Mouse (Mus musculus): ENCODE results near the gene Tppp3.

GRCm38 (mm10) chr8:105484392-105484791 is 13.1 kb upstream of the Tppp3 start:
- no peak for TF ChIP-seq POLR2A (IDR thresholded peaks at IDR 0.05; ENCODE audit: low read depth, low read length)
- TF ChIP-seq CTCF (IDR thresholded peaks at IDR 0.05; ENCODE audit: extremely low read depth, insufficient read length, insufficient replicate concordance, low read depth, low read length) = peak; percentile 38; the same call in 1 of the 2 replicates
